Mouse (Mus musculus) kidney, postnatal 4 days (tissue): ENCODE results near the gene Haus4.

Experiments used
- DNase-seq, 2 experiments: peaks; one replicate each; pipeline ENCODE4 v3.0.0; 2021; ENCODE audit warnings: mixed read lengths in 2 of 2

Haus4 gene

GRCm38 (mm10) chr14:54572790-54573736, 18.6 kb upstream of the Haus4 start:
- peak; percentile 76 to 87 for DNase-seq

- no peak for DNase-seq
These were observed 17.7 kb upstream of the Haus4 start for GRCm38 (mm10) chr14:54572122-54572521.

GRCm38 (mm10) chr14:54569451-54570392, 15.3 kb upstream of the Haus4 start:
- peak in 1 of 2 experiments; percentile 47 for DNase-seq

GRCm38 (mm10) chr14:54568694-54569414, 14.4 kb upstream of the Haus4 start:
- peak; percentile 83 to 86 for DNase-seq

- no peak for DNase-seq
These were observed 6.3 kb upstream of the Haus4 start for GRCm38 (mm10) chr14:54560527-54561242.

- no peak for DNase-seq
These were observed 2.9 kb upstream of the Haus4 start for GRCm38 (mm10) chr14:54557330-54557729.

- DNase-seq: peak; percentile 48 to 62
These were observed 902 bp downstream of the Haus4 start for GRCm38 (mm10) chr14:54553454-54553974.

- DNase-seq: no peak
These were observed 9.7 kb downstream of the Haus4 start for GRCm38 (mm10) chr14:54544703-54545102.

- peak; percentile 17 to 51 for DNase-seq
These were observed 13.6 kb downstream of the Haus4 start for GRCm38 (mm10) chr14:54540771-54541170.

GRCm38 (mm10) chr14:54538580-54538979, 15.8 kb downstream of the Haus4 start:
- DNase-seq: no peak

GRCm38 (mm10) chr14:54528446-54529111, 25.8 kb downstream of the Haus4 start:
- peak; percentile 91 to 92 for DNase-seq

GRCm38 (mm10) chr14:54528007-54528393, 26.4 kb downstream of the Haus4 start:
- DNase-seq: no peak

- DNase-seq: peak; percentile 55 to 64
These were observed 27.0 kb downstream of the Haus4 start for GRCm38 (mm10) chr14:54527227-54528006.

- DNase-seq: no peak
These were observed 30.8 kb downstream of the Haus4 start for GRCm38 (mm10) chr14:54523600-54523999.

GRCm38 (mm10) chr14:54516710-54517310, 37.6 kb downstream of the Haus4 start:
- no peak for DNase-seq

- no peak for DNase-seq
These were observed 44.6 kb downstream of the Haus4 start for GRCm38 (mm10) chr14:54509774-54510173.

GRCm38 (mm10) chr14:54503092-54503491, 51.3 kb downstream of the Haus4 start:
- DNase-seq: no peak

- DNase-seq: no peak
These were observed 53.1 kb downstream of the Haus4 start for GRCm38 (mm10) chr14:54501365-54501764.

GRCm38 (mm10) chr14:54499330-54499729, 55.1 kb downstream of the Haus4 start:
- no peak for DNase-seq

- no peak for DNase-seq
These were observed 57.7 kb downstream of the Haus4 start for GRCm38 (mm10) chr14:54496706-54497105.
